Mouse (Mus musculus): ENCODE measurements at regions not wholly inside any gene's neighbourhood (a gene's known extent, or its start where the extent isn't known, plus 50 kb on each side); places are given as distances from the start of the nearest gene placed in this dataset.

- no peak for DNase-seq
Measured at GRCm38 (mm10) chr5:15773839-15774238, 59.8 kb upstream of the Speer4c start.

GRCm38 (mm10) chr5:15774567-15774966 is 60.5 kb upstream of the Speer4c start:
- no peak for DNase-seq

- DNase-seq = no peak
Measured at GRCm38 (mm10) chr5:15776106-15776505, 62.0 kb upstream of the Speer4c start.

GRCm38 (mm10) chr5:15803583-15803982 is 89.5 kb upstream of the Speer4c start:
- no peak for DNase-seq

- no peak for DNase-seq
Measured at GRCm38 (mm10) chr5:15816864-15817263, 102.8 kb upstream of the Speer4c start.

- DNase-seq = no peak
Measured at GRCm38 (mm10) chr5:15817366-15817765, 103.3 kb upstream of the Speer4c start.

- no peak for DNase-seq
Measured at GRCm38 (mm10) chr5:15822989-15823388, 108.9 kb upstream of the Speer4c start.

- DNase-seq = no peak
Measured at GRCm38 (mm10) chr5:15831527-15831926, 103.0 kb upstream of the Cacna2d1 start.

GRCm38 (mm10) chr5:15832338-15832737 is 102.2 kb upstream of the Cacna2d1 start:
- DNase-seq = no peak

GRCm38 (mm10) chr5:15838108-15838972 is 96.2 kb upstream of the Cacna2d1 start:
- DNase-seq = peak; percentile 7

- DNase-seq = no peak
Measured at GRCm38 (mm10) chr5:15846790-15847189, 87.7 kb upstream of the Cacna2d1 start.

- no peak for DNase-seq
Measured at GRCm38 (mm10) chr5:15849520-15849919, 85.0 kb upstream of the Cacna2d1 start.

GRCm38 (mm10) chr5:15850126-15850801 is 84.2 kb upstream of the Cacna2d1 start:
- DNase-seq = no peak

GRCm38 (mm10) chr5:15854752-15855151 is 79.7 kb upstream of the Cacna2d1 start:
- DNase-seq = no peak

- DNase-seq = no peak
Measured at GRCm38 (mm10) chr5:15857034-15857433, 77.5 kb upstream of the Cacna2d1 start.

GRCm38 (mm10) chr5:15874065-15874464 is 60.4 kb upstream of the Cacna2d1 start:
- no peak for DNase-seq

- no peak for DNase-seq
Measured at GRCm38 (mm10) chr5:15883004-15883403, 51.5 kb upstream of the Cacna2d1 start.

Data from thymus, postnatal 14 days (tissue).